Comparison of ENCODE assay signal across 25 mouse cellular contexts in genomic region chr3:136264969-136265595, GRCm38 (mm10).
"Had no signal": no experiment of that assay in that cellular context is flagged by ENCODE, and none has a peak within 500 bp of the region (broad histone marks: within the 10 kb centered on the region; RNA-seq: fewer than 3 reads in every experiment).

No protein-coding gene starts in this region.

- H3K27me3 ChIP-seq: heart, embryonic 13.5 days; heart, embryonic 15.5 days; hindbrain, embryonic 13.5 days; hindbrain, embryonic 15.5 days; kidney, embryonic 15.5 days; limb, embryonic 13.5 days; limb, embryonic 15.5 days; liver, embryonic 12.5 days had no signal

- H3K4me1 ChIP-seq: heart, embryonic 13.5 days; heart, embryonic 15.5 days; hindbrain, embryonic 13.5 days; hindbrain, embryonic 15.5 days; kidney, embryonic 15.5 days; limb, embryonic 13.5 days; limb, embryonic 15.5 days; liver, embryonic 12.5 days had no signal

- H3K9ac ChIP-seq: heart, embryonic 13.5 days; heart, embryonic 15.5 days; hindbrain, embryonic 13.5 days; hindbrain, embryonic 15.5 days; kidney, embryonic 15.5 days; limb, embryonic 13.5 days; limb, embryonic 15.5 days; liver, embryonic 12.5 days; liver, embryonic 14.5 days had no signal

- H3K4me2 ChIP-seq: heart, embryonic 11.5 days; heart, embryonic 13.5 days; heart, embryonic 15.5 days; hindbrain, embryonic 13.5 days; hindbrain, embryonic 15.5 days; kidney, embryonic 15.5 days; limb, embryonic 13.5 days; limb, embryonic 15.5 days; liver, embryonic 12.5 days had no signal

- H3K27ac ChIP-seq: heart, adult 2 months; heart, embryonic 13.5 days; heart, embryonic 15.5 days; hindbrain, embryonic 13.5 days; hindbrain, embryonic 15.5 days; hindbrain, postnatal 0 days; kidney, embryonic 15.5 days; limb, embryonic 13.5 days; limb, embryonic 15.5 days; liver, embryonic 12.5 days; liver, embryonic 14.5 days had no signal

- ATAC-seq: hindbrain, postnatal 0 days; intestine, embryonic 16.5 days; liver, embryonic 12.5 days had no signal

- H3K9me3 ChIP-seq: heart, embryonic 13.5 days; heart, embryonic 15.5 days; hindbrain, embryonic 13.5 days; hindbrain, embryonic 15.5 days; kidney, embryonic 15.5 days; limb, embryonic 13.5 days; limb, embryonic 15.5 days; liver, embryonic 12.5 days had no signal

- H3K4me3 ChIP-seq: heart, adult 2 months; heart, embryonic 13.5 days; heart, embryonic 15.5 days; hindbrain, embryonic 13.5 days; hindbrain, embryonic 15.5 days; kidney, embryonic 15.5 days; limb, embryonic 13.5 days; limb, embryonic 15.5 days; liver, embryonic 12.5 days had no signal

- DNase-seq: gastrocnemius, postnatal 14 days; gastrocnemius, postnatal 36 days; heart, adult 11 months; heart, adult 2 months; heart, postnatal 14 days; heart, postnatal 36 days; kidney, adult 11 months; kidney, adult 2 months; kidney, adult 9 months; kidney, postnatal 14 days; kidney, postnatal 36 days; layer of hippocampus, adult 9-11 months; layer of hippocampus, postnatal 36 days had no signal

- H3K36me3 ChIP-seq: heart, embryonic 13.5 days; heart, embryonic 15.5 days; hindbrain, embryonic 13.5 days; hindbrain, embryonic 15.5 days; kidney, embryonic 15.5 days; limb, embryonic 13.5 days; limb, embryonic 15.5 days; liver, embryonic 12.5 days had no signal
